Mouse (Mus musculus): ENCODE data around the gene Vwa2.
A peak's percentile ranks its signal among the peaks of the same experiment; 100 is the strongest.

Vwa2 gene

DNA sequence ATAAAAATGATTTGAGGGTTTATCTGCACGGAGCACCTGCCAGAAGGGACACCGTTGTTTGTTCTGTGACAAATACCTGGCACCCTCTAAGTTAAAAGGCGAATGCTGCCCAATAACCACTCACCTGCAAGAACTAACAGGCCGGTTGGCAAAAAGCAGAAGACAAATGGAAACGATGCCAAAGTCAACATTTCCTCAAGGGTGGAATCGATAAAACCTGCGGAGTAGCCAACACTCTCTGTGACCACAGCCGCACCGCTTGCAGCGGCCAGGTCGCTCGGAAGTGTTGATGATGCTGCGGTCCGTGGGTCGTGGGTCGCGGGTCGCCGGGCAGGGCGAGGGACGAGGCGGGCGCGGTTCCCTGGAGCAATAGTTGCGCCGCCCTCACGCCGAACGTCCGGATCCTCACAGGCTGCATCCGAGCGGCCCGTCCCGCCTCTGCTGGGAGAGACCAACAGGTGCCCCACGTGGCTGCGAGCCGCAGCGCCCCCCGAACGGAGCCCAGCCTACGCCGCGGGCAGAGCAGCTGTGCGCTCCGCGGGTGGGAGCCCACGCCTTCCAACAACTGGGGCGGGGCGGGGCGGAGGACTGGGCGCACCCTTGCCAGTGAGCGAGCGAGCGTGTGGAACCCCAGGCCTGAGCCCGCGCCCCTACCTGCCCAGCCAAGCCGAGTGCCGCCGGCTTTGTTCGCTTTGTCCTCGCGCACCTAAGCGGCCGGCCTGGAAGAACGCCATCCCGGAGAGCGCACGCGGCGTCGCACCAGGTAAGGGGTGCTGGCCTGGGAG is at the start of gene Vwa2:
TSS of gene Vwa2 (plus strand) at position 434 of the 785 bp plus-strand sequence.
- peak in 1 of 2 experiments; percentile 34 for DNase-seq (ENCODE audit: low spot score in 2 of 2)

DNA sequence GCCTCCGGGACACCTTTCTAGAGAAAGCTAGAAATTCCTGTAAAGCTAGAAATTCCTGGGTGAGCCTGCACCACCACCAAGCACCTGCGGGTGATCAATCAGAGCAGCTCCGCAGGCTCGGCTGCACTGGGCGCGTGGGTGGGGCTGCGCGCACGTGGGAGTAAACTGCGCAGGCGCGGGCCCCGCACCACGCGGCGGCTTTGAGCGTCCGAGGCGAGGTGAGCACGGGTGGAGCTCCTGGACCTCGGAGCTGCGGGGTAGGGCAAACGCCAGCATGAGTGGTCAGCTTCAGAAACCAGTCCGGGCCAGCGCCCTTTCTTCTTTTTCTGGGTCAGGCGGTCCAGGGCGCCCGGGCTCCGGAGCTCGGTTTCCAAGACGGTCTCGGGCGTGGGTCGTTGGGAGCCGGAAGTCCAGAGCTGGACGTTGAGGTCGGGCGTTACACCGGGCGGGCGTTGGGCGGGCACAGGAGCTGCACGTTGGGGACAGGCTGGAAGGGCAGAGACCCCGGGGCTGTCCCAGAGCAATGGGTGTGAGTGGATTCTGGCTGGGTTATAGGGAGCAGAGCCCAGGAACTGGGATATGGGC is 47.9 kb upstream of the Vwa2 start, which contains the start of gene Tdrd1:
TSS of gene Tdrd1 (plus strand) at position 163 of the 585 bp plus-strand sequence.
- peak in 1 of 2 experiments; percentile 33 for DNase-seq (ENCODE audit: low spot score in 2 of 2)

DNA sequence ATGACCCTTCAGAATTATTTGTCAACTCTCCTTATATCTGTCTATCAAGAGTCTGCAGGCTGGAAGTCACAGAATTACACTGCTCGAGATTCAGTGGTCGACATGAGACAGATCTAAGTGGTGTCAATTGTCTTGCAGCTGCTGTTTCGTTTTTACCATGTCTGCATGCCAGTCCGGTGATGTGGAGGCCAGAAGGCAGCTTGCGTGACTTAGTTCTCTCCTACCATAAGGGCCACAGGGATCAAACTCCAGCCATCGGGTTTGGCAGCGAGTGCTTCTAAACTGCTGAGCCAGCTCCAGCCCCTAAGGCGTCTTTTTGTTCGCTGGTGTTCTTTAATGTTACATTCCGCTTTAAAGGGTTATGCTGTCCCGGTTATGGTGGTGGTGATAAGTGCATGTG is 45.7 kb upstream of the Vwa2 start:
- no peak for DNase-seq (ENCODE audit: low spot score in 2 of 2)

DNA sequence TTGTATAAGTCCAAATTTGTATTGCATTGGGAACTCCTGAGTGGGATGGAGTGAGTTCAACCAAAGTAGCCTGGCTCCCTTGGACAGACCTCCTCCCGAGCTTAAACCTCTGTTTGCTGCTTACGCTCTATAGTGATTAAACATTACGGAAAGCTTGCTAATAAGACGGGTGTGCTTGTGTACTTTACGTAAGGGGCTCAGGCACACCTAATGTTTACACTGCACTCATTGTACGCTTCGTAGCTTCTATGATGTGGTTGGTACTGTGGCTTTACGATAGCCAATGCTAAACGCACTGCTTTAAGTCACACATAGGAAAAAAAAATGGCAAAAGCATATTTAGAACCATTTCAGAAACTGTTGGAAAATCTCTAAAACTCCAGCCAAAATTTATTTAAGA is 44.8 kb upstream of the Vwa2 start:
- no peak for DNase-seq (ENCODE audit: low spot score in 2 of 2)

DNA sequence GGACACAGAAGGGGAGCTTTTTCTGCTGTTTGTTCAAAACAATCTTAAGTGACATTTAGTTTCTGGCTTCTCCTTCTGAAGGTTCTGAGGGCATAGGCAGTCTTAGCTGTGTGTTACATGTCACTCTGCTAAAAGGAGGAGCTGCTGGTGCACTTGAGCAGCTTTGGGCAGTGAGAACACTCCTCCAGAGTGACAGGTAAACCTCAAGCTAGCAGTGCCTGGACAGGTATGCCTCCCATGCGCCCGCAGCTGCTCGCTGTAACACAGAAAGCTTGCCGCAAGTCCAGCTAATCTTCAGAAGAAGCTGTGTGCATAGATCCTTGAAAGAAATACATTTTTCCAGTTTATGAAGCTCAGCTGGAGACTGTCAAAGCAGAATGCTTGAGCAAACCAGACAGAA is 43.9 kb upstream of the Vwa2 start:
- DNase-seq (ENCODE audit: low spot score in 2 of 2): no peak

DNA sequence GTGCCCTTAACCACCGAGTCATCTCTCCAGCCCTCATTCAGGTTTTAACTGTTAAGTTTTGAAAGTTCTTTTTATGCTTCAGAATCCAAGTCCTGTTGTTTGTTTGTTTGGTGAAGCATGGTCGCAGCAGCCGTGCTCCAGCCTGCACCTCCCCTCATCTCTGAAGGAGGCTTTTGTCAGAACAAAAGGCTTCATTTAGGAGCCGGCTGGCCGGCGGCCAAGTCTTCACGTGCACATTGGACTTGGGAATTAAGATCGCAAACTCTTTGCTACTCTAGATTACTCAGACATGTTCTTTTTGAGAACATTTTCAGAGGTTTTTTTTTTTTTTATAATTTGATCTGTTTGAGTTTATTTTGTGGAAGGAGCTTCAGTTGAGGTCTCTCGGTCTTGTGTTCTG is 38.7 kb upstream of the Vwa2 start:
- DNase-seq (ENCODE audit: low spot score in 2 of 2): no peak

DNA sequence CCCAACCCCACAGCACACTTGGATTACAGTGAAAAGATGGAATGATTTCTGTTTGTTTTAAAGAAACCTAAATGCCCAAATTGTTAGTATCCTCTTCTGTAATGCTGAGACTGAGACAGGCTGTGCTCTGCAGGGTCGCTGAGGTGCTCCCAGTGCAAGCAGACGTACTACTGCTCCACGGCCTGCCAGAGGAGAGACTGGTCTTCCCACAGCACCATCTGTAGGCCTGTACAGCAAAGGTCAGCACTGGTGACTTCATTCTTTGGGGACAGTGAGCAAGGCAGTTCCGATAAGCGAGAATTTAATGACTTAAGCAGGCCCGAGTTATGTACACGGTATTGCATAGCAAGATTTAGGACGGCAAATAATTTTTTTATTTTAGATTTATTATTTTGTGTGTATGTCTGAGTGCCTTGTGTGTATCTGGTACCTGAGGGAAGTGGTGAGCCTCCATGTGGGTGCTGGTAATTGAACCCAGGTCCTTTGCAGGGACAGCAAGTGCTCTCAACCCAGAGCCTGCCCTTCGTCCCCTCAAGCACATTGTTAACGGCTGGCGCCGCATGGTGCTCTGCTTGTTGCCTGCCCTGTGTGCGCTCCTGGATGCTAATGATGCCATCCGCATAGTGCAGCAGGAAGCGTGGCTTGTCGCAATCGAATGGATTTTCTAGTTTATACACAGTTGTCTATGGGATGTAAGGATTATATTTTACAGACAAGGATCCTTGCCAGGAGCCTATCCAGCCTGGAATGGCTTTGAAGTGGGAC is 34.9 kb upstream of the Vwa2 start:
- DNase-seq (ENCODE audit: low spot score in 2 of 2): no peak

DNA sequence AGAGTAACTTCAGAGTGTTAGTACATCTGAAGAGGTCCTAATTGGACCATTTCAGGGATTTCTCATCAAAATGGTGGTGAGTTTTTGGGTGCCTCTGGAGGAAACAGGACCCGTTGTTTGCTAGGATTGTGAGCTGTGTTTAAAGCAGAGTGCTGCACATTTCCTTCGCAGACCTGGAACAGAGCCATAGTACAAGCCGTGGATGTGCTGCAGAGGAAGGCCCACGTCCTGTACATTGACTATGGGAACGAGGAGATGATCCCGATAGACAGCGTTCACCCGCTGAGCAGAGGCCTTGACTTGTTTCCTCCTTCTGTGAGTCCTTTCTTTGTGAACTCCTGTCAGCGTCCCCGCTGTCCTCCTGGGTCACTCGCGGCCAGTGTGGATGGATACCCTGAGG is 31.1 kb upstream of the Vwa2 start:
- DNase-seq (ENCODE audit: low spot score in 2 of 2): no peak

DNA sequence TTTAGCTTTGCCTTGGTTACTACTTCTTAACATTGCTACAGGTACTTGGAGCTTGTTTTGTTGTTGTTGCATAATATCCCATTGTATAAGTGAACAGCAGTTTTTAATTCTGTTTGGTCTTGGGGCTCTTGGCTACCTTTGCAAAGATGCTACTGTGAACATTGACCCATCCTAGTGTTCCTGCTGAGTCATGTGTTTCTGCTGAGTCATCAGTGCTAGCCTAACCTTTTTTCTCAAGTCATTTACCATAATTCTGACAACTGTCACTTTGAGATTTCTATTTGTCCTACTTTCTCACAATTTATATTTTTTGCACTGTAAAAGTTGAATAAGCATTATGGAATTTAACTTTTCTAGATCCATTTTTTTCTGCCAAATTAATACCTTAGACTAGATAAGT is 21.5 kb upstream of the Vwa2 start:
- no peak for DNase-seq (ENCODE audit: low spot score in 2 of 2)

DNA sequence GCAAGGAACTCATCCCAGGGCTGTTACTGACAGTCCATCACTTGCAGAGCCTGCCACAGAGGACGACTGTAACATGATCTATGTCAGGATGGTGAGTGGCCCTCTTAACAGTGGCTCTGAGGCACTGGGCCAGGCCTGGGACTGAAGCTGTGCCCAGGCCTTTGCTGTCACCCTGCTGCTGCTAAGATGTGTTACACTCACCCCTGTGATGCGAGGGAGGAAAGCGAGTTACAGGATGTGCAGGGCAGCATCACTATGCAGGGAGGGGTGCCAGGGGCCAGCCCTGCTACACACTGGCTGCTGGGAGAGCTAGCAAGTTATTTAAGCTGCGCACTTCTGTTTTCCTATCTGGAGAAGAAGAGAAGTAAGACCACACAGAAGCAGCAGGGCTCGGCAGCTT is 17.6 kb upstream of the Vwa2 start:
- no peak for DNase-seq (ENCODE audit: low spot score in 2 of 2)

DNA sequence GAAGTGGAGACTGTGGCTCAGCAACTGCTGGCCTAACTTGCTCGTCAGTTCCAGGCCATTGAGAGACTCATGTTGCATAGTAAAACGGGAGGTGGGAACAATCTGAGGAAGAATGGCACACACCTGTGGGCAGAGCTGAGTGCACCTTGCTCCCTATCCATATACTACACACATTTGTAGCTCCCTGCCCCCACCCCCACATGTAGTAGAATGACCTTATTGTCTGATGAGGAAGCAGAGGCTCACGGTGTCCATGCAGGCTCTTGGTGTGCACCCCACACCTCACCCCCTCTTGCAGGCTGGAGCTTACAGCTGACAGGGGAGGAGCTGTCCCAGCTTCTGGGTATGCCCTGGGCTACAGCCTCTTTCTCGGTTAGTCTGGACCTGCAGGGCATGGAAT is 6.3 kb upstream of the Vwa2 start:
- DNase-seq (ENCODE audit: low spot score in 2 of 2): no peak

DNA sequence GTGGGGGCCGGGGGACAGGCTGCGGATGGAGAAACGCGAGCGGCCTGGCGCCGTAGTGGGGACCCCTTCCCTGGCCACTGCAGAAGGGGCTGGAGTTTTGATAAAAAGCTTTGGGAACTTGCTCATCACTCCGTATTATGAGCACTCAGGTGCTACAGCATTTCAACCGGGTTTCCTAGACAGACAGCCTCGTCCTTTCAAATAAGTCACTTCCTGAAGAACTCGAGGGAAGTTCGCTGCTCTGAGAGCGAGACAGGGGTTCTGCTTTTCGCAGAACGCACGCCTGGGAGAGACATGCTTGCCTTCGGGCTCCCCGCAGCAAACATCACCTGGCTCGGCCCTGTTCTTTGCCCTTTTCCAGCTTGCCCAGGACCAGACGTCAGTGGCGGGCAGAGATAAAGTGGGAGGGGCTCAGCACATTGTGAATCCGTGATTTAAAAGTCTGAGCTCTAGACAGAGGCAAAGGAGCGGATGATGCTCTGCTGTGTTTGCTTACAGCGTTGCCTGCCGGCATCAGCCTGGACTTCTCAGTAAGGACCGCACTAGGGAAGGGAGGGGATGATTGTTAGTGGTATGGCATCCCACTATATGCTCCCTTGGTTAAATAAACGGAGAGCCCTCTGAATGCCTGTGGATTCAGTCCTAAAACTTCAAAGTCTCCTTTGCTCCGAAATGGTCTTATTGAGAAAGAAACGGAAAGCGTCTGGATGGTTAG is 709 bp downstream of the Vwa2 start:
- no peak for DNase-seq (ENCODE audit: low spot score in 2 of 2)

DNA sequence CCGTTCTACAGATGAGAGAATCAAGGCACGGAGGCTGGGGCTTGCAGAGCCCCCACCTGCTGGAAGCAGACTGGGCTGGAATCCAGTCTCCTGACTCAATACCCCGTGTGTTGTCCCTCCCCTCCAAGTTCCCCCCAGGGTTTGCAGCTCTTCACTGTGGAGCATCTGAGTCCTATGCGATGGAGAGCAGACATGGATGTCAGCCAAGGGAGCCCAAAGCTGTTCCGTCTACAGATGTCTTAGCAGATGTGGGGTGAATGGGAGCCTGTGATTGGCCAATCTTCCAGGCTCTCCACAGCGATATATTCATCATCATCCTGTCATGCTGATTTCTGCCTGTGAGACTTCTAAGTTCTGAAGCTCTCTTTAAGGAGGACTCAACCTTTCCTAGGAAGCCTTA is 3.3 kb downstream of the Vwa2 start:
- no peak for DNase-seq (ENCODE audit: low spot score in 2 of 2)

DNA sequence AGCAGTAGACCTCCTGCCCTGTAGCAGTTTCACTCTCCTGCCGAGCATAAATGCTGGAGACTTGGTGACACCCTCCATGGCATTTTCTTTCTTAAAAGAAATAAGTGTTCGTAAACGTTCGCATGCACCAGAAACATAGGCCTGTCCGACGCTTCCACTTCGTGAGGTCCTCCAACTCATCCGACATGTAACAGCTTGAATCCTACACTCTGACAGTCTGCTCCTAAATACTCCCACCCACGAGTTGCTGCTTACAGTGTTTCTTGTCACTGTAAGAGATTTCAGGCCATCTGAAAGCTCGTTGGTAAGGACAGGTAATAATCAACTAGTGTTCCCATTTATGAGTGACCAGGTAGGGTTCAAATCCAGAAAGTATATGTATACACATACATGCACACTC is 13.8 kb downstream of the Vwa2 start:
- no peak for DNase-seq (ENCODE audit: low spot score in 2 of 2)

DNA sequence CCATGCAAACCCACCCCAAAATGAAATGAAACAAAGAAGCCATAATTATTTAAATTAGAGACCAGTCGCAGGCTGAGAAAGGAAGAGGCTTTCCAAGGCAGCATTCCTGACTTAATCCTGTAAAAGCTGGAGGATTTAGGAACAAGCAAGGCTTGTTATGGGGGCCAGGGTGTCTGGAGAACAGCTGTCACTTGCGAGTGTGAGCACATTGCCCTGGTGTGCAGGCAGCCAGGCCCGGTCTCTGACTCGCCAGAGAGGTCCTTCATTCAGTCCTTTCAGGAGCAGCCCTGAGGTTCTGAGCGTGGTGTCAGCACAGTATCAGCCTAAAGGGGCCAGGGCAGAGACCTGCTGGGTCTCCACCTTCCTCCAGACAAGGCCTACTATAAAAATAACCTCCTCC is 14.6 kb downstream of the Vwa2 start:
- DNase-seq (ENCODE audit: low spot score in 2 of 2): no peak

DNA sequence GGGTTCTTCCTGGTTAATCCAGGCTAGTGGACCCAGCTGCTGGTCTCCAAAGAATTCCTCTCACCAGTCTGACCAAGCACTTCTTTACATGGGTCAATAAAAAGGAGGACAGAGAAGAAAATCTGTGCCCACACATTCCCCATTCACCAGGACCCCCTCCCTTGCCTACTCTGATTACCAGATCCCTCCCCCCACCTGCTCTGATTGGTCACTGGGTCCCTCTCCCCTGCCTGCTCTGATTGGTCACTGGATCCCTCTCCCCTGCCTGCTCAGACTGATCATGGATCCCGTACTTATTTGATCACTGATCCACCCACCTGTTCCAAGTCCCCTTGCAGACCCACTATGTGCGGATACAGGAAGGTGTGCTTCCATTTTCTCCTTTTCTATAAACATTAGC is 17.4 kb downstream of the Vwa2 start:
- no peak for DNase-seq (ENCODE audit: low spot score in 2 of 2)

DNA sequence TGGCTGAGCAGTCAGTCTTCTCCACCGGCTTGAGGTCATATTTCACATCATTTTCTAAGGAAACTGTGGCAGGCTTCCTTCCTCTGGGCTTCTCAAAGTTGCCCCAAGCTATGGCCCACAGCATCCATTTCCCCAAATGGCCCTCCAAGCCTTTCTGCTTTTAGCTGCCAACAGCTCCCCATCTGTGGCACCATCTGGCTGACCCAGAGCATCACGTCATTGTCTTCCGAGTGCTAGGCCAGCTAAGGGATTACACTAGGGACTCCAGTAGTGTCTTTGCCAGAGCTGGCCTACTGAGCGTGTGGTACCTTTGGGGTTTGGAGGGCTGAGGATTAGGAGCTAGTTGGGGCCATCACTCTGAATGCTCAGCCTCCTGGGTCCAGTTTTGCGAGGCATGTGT is 18.5 kb downstream of the Vwa2 start:
- no peak for DNase-seq (ENCODE audit: low spot score in 2 of 2)

DNA sequence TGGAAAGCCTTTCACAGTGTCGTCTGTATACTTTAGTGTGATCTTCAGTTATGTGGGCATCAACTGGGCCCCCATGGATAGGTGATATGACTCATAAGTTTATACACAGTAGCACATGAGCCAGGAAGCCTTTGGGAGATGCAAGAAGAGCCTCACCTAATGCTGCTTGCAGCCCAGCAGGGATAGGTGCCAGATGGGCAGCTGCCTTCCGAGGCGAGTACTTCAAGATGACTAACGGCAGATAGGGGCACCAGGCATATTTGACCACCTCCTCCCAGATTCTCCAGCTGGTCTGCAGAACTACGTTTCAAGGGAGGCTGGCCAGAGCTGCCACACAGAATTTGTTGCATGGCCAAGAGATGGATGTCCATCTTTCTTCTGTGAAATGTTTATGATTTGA is 19.3 kb downstream of the Vwa2 start:
- no peak for DNase-seq (ENCODE audit: low spot score in 2 of 2)

DNA sequence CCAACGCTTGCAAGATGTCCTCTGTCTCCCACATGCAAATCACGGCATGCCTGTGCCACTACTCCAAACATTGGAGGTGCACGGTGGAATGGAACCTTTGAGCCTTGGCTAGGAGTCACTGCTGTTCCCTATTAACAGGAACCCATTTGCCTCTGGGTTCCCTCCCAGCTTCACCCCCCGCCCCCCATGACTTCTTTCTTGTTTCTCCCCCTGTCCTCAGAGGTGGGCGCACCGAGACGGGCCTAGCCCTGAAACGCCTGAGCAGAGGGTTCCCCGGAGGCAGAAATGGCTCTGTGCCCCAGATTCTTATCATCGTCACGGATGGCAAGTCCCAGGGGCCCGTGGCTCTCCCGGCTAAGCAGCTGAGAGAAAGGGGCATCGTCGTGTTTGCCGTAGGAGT is 23.6 kb downstream of the Vwa2 start:
- DNase-seq (ENCODE audit: low spot score in 2 of 2): no peak

DNA sequence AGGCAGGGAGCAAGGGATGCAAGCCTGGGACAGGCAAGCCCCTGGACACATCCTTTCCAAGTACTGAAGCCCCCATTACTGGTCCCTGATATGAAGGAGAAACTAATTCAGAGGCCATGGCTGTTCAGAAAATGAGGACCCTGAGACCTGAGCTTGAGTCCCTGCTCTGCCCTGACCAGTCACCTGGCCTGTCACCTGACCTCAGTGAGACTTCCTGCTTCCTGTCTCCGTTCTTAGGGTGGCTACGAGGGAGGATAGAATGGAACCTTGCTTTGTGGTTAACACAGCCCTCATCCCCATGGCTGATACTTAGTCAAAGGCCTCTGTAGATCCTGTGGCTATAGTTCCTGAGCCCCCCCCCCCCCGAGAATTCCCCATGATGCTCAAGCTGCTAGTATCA is 30.0 kb downstream of the Vwa2 start:
- no peak for DNase-seq (ENCODE audit: low spot score in 2 of 2)

DNA sequence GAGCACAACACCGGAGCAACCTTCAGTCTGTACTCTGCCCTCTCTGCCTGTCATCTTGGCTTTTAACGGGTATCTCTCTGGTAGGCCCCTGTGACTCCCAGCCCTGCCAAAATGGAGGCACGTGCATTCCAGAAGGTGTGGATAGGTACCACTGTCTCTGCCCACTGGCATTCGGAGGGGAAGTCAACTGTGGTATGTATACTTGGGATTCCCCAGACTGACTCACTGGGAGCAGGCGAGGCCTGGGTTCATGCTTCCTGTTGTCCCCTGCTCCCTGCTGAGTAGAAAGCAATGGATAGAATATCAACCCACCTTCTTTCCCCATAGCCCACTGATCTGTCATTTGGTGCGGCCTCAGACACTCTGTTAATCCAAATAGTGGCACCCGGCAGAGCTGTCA is 31.3 kb downstream of the Vwa2 start:
- DNase-seq (ENCODE audit: low spot score in 2 of 2): no peak

DNA sequence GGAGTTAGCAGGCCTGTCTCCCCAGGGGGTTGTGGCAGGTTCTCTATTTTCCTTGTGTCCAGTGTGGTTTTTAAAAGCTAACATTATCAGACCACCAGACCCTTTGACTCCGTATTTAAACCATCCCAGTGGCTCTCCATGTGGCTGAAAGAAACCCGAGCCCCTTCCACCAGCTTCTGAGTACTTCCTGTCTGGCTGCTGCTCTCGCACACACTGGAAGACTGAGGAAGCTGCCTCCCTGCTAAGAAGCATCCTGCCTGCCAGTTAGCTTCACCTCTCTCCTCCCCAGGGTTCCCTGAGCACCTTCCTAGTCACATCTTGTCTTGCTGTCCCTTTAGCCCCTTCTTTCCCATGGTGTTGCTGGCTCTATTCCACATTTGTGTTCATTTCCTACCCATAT is 33.8 kb downstream of the Vwa2 start:
- no peak for DNase-seq (ENCODE audit: low spot score in 2 of 2)
